Mouse (Mus musculus): ENCODE results near the gene Fgfr2.

The Fgfr2 gene

GRCm38 (mm10) chr7:130788950-130789349 lies 2334.2 kb downstream of the Fgfr2 start:
- no peak for DNase-seq (ENCODE audit: extremely low spot score, low read depth, low spot score)

- DNase-seq (ENCODE audit: extremely low spot score, low read depth, low spot score): no peak
These were observed 2335.6 kb downstream of the Fgfr2 start for GRCm38 (mm10) chr7:130787537-130787936.

- no peak for DNase-seq (ENCODE audit: extremely low spot score, low read depth, low spot score)
These were observed 2336.4 kb downstream of the Fgfr2 start for GRCm38 (mm10) chr7:130786708-130787107.

- DNase-seq (ENCODE audit: extremely low spot score, low read depth, low spot score): no peak
These were observed 2337.1 kb downstream of the Fgfr2 start for GRCm38 (mm10) chr7:130785923-130786575.

GRCm38 (mm10) chr7:130782501-130783050 lies 2340.6 kb downstream of the Fgfr2 start:
- DNase-seq (ENCODE audit: extremely low spot score, low read depth, low spot score): no peak

- DNase-seq (ENCODE audit: extremely low spot score, low read depth, low spot score): no peak
These were observed 2342.2 kb downstream of the Fgfr2 start for GRCm38 (mm10) chr7:130780866-130781419.

- DNase-seq (ENCODE audit: extremely low spot score, low read depth, low spot score): no peak
These were observed 2349.1 kb downstream of the Fgfr2 start, which contains the start of gene Btbd16 for GRCm38 (mm10) chr7:130773914-130774630. Btbd16 (plus strand) TSS chr7:130774069.

- no peak for DNase-seq (ENCODE audit: extremely low spot score, low read depth, low spot score)
These were observed 2349.8 kb downstream of the Fgfr2 start for GRCm38 (mm10) chr7:130773171-130773830.

- DNase-seq (ENCODE audit: extremely low spot score, low read depth, low spot score): peak; percentile 60
These were observed 2352.4 kb downstream of the Fgfr2 start for GRCm38 (mm10) chr7:130770707-130771106.

GRCm38 (mm10) chr7:130768151-130768550 lies 2355.0 kb downstream of the Fgfr2 start:
- no peak for DNase-seq (ENCODE audit: extremely low spot score, low read depth, low spot score)

- DNase-seq (ENCODE audit: extremely low spot score, low read depth, low spot score): no peak
These were observed 2356.6 kb downstream of the Fgfr2 start for GRCm38 (mm10) chr7:130766411-130767170.

GRCm38 (mm10) chr7:130764160-130764559 lies 2359.0 kb downstream of the Fgfr2 start:
- no peak for DNase-seq (ENCODE audit: extremely low spot score, low read depth, low spot score)

- peak; percentile 33 for DNase-seq (ENCODE audit: extremely low spot score, low read depth, low spot score)
These were observed 2360.9 kb downstream of the Fgfr2 start for GRCm38 (mm10) chr7:130762071-130762897.

- DNase-seq (ENCODE audit: extremely low spot score, low read depth, low spot score): no peak
These were observed 2365.8 kb downstream of the Fgfr2 start for GRCm38 (mm10) chr7:130757326-130757865.

- DNase-seq (ENCODE audit: extremely low spot score, low read depth, low spot score): no peak
These were observed 2366.8 kb downstream of the Fgfr2 start for GRCm38 (mm10) chr7:130756343-130756835.

- no peak for DNase-seq (ENCODE audit: extremely low spot score, low read depth, low spot score)
These were observed 2368.4 kb downstream of the Fgfr2 start for GRCm38 (mm10) chr7:130754790-130755189.

GRCm38 (mm10) chr7:130751678-130752077 lies 2371.5 kb downstream of the Fgfr2 start:
- DNase-seq (ENCODE audit: extremely low spot score, low read depth, low spot score): no peak

GRCm38 (mm10) chr7:130750752-130751490 lies 2372.2 kb downstream of the Fgfr2 start:
- no peak for DNase-seq (ENCODE audit: extremely low spot score, low read depth, low spot score)
